Mouse (Mus musculus) kidney, postnatal 10 days (tissue): ENCODE measurements at regions not wholly inside any gene's neighbourhood (a gene's known extent, or its start where the extent isn't known, plus 50 kb on each side); places are given as distances from the start of the nearest gene placed in this dataset.

Experiments used
- DNase-seq: peaks from one replicate; pipeline ENCODE4 v3.0.0; 2021; ENCODE audit warnings: mixed read lengths

GRCm38 (mm10) chr12:105898580-105899293 is 111.3 kb upstream of the Vrk1 start:
- no peak for DNase-seq

- no peak for DNase-seq
Observed at GRCm38 (mm10) chr12:105899294-105899909, 110.6 kb upstream of the Vrk1 start.

- DNase-seq: no peak
Observed at GRCm38 (mm10) chr12:105900479-105900878, 109.5 kb upstream of the Vrk1 start.

GRCm38 (mm10) chr12:105903072-105903471 is 107.0 kb upstream of the Vrk1 start:
- DNase-seq: no peak

GRCm38 (mm10) chr12:105906584-105906983 is 103.4 kb upstream of the Vrk1 start:
- DNase-seq: no peak

GRCm38 (mm10) chr12:105907851-105908620 is 102.0 kb upstream of the Vrk1 start:
- DNase-seq: no peak

- no peak for DNase-seq
Observed at GRCm38 (mm10) chr12:105911556-105911955, 98.5 kb upstream of the Vrk1 start.

GRCm38 (mm10) chr12:105917388-105917963 is 92.6 kb upstream of the Vrk1 start:
- DNase-seq: no peak

GRCm38 (mm10) chr12:105918775-105919174 is 91.3 kb upstream of the Vrk1 start:
- DNase-seq: peak; percentile 53

- DNase-seq: no peak
Observed at GRCm38 (mm10) chr12:105927210-105927609, 82.8 kb upstream of the Vrk1 start.

GRCm38 (mm10) chr12:105929456-105929921 is 80.5 kb upstream of the Vrk1 start:
- no peak for DNase-seq

GRCm38 (mm10) chr12:105935441-105935880 is 74.6 kb upstream of the Vrk1 start:
- DNase-seq: peak; percentile 21

GRCm38 (mm10) chr12:105936812-105937530 is 73.1 kb upstream of the Vrk1 start:
- DNase-seq: no peak

GRCm38 (mm10) chr12:105942136-105943076 is 67.6 kb upstream of the Vrk1 start:
- DNase-seq: no peak

GRCm38 (mm10) chr12:105943077-105943433 is 67.0 kb upstream of the Vrk1 start:
- DNase-seq: no peak

- DNase-seq: no peak
Observed at GRCm38 (mm10) chr12:105947332-105947731, 62.7 kb upstream of the Vrk1 start.

GRCm38 (mm10) chr12:105948322-105948721 is 61.7 kb upstream of the Vrk1 start:
- DNase-seq: no peak

GRCm38 (mm10) chr12:105955764-105956290 is 54.2 kb upstream of the Vrk1 start:
- peak; percentile 16 for DNase-seq

- no peak for DNase-seq
Observed at GRCm38 (mm10) chr12:105959756-105960155, 50.3 kb upstream of the Vrk1 start.
